Mouse (Mus musculus): ENCODE data around the gene Kcnmb3.

- TF ChIP-seq CTCF (conservative IDR thresholded peaks at IDR 0.05; ENCODE audit: low read length) (no peak), NANOG (IDR thresholded peaks at IDR 0.05; ENCODE audit: borderline replicate concordance, low read length) (no peak), POU5F1 (IDR thresholded peaks at IDR 0.05; ENCODE audit: borderline replicate concordance, low read length) (no peak)
These were observed 55.9 kb downstream of the Kcnmb3 start for GRCm38 (mm10) chr3:32436101-32436500.
